Mouse (Mus musculus) monocyte, adult 5-6 weeks (primary cell): ENCODE results near the gene Emg1. TPM values are rescaled to one million over a fixed set of nuclear protein-coding genes. Genes with fewer than 3 reads are reported as not detected.

Source experiments
- ATAC-seq: fragments of 153-309, 156-312 bp; replicated peaks from 2 replicates; pipeline ENCODE4 v1.8.0; 2017; ENCODE audit warnings: mild to moderate bottlenecking; ENCODE audit not compliant: low TSS enrichment, insufficient number of reproducible peaks, severe bottlenecking, poor library complexity, low FRiP score
- total RNA-seq: library from RNA; stranded (forward); fragments of 200-1000, 200-491, 200-594 nt; gene quantifications from 3 replicates; pipeline ENCODE4 v1.2.3, GENCODE M21; 2017

Gene Emg1
- total RNA-seq, 1 experiment from 2014 or later: 82.8 TPM

DNA sequence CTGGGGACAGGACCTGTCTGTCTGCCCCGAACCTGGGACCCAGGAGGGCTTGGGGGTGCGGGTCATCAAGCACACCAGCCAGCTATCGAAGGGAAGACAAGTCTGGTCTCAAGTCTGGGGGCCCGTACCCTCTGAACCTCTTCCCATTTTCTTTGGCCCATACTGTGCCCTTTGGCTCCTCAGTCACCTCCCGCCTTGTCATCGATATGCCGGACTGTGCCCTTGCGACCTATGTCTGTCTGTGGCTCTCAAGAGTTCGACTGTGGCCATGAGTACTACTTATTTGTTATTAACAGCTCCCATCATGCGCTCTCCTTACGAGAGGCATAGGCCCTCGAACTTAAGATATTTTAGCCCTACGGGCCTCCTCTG, 48.6 kb downstream of the Emg1 start:
- ATAC-seq: no peak; the same call in 1 of the 2 replicates

DNA sequence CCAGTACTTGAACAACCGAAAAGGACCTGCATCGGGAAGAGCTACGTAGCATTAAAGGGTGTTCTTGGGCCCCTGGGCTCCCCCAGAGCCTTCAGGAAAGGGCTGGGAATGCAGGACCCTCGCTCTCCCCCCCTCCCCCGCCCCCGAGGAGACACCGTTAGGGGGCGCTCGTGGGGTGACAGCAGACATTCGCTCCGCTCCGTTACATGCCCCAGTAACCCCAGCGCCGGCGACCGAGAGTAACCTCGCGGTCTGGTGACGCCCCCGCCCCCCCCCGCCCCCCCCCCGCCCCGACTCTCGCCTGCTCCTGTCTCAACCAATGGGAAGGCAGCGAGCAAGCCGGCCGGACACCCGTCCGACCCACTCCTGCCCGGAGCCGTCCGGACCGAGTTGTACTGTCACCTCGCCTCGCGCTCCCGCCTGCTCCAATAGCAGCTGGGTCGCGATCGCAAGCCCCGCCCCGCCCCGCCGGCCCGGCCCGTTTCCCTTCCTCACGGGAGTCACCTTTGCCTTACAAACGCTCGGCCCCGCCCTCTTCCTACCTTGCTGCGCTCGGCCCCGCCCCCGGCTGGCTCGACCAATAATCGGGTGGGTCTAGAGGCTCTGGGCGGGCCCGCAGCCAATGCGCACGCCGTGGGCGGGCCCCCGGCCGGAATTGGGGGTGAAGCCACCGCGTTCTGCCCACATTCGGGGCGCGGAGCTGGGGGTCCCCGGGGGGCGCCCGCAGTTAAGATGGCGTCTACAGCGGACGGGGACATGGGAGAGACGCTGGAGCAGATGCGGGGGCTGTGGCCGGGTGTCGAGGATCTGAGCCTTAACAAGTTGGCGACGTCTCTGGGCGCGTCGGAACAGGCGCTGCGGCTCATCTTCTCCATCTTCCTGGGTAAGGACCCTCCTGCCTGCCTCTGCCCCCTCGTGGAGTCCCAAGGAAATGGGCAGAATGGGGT, 49.2 kb downstream of the Emg1 start, which contains the start of gene Lpcat3:
Gene Lpcat3 (plus strand): TSS at position 551 of the 947 bp plus-strand sequence.
- peak; percentile 91 for ATAC-seq

- no peak for ATAC-seq
Observed at GRCm38 (mm10) chr6:124661995-124662394, 50.0 kb downstream of the Emg1 start.

DNA sequence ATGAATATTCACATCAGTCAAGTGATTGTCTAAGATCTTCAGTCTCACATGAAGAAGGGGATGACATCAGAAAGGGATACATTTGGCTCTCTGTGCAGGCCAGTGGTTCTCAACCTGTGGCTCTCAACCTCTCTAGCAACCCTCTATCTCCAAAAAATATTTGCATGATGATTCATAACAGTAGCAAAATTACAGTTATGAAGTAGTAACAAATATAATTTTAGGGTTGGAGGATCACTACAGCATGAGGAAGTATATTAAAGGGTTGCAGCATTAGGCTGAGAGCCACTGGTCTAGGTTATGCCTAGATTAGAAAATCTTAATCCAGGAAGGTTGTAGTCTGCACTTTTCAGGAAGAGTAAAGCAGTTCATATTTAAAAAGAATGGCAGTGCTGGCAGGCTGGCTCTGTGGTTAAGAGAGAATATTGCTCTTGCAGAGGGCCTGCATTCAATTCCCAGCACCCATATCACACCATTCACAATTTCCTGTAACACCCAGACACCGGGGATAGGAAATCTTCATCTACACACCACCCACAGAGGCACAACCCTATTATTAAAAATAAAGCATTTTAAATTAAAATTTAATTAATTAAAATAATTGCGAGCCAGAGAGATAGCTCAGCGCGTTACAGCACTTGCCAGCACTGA, 50.7 kb downstream of the Emg1 start:
- ATAC-seq: no peak

GRCm38 (mm10) chr6:124658067-124658466, 53.9 kb downstream of the Emg1 start:
- no peak for ATAC-seq

DNA sequence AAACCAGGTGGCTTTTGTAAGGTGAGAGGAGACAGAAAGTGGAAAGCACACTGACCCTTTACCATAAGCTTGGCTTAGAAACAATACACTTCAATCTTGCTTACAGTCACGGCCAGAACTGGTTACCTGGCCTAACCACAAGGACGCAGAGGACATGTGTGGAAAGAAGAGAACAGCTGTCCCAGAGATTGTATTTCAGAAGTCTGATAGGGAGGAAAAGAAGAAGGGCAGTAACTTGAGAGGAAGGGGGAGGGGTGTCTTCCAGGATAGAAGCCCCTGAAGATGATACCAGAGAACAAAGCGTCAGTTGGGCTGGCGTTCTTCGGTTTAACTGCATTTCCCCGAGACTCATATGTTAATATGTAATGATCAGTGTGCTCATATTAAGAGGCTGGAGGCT, 56.1 kb downstream of the Emg1 start:
- ATAC-seq: no peak

Other genes with a start within 250 kb of the Emg1 start
- not detected in 3 replicates for gene Clstn3, start 247.4 kb downstream of the Emg1 start, total RNA-seq
- gene C1rl, start 219.1 kb downstream of the Emg1 start, total RNA-seq: 0.19 to 0.21 TPM (median 0.19 TPM) in 3 replicates
- 1.4 TPM in 1 of 3 replicates, not detected in the others for gene C1ra, start 199.8 kb downstream of the Emg1 start, total RNA-seq
- not detected in 3 replicates for gene C1s1, start 169.8 kb downstream of the Emg1 start, total RNA-seq
- gene C1rb, start 141.9 kb downstream of the Emg1 start, total RNA-seq: not detected in 3 replicates
- not detected in 3 replicates for gene C1s2, start 76.1 kb downstream of the Emg1 start, total RNA-seq
- gene Lpcat3, start 49.2 kb downstream of the Emg1 start, total RNA-seq: 18.6 to 29.6 TPM (median 20.8 TPM) in 3 replicates
- gene Phb2, start 158 bp upstream of the Emg1 start, total RNA-seq: 123 to 138 TPM (median 126 TPM) in 3 replicates
- 1,360 to 1,911 TPM (median 1,427 TPM) in 3 replicates for gene Ptpn6, start 26.5 kb upstream of the Emg1 start, total RNA-seq
- gene Grcc10, start 29.2 kb upstream of the Emg1 start, total RNA-seq: 150 to 174 TPM (median 165 TPM) in 3 replicates
- gene Gm45234, start 43.8 kb upstream of the Emg1 start, total RNA-seq: 0.19 to 0.43 TPM in 2 of 3 replicates, not detected in the other
- 1.5 to 6.2 TPM in 2 of 3 replicates, not detected in the other for gene Atn1, start 44.3 kb upstream of the Emg1 start, total RNA-seq
- gene Eno2, start 57.5 kb upstream of the Emg1 start, total RNA-seq: not detected in 3 replicates
- 2.2 TPM in 1 of 3 replicates, not detected in the others for gene Lrrc23, start 67.5 kb upstream of the Emg1 start, total RNA-seq
- gene Spsb2, start 96.5 kb upstream of the Emg1 start, total RNA-seq: 8.2 to 11.2 TPM (median 10.4 TPM) in 3 replicates
- gene Tpi1, start 102.1 kb upstream of the Emg1 start, total RNA-seq: 71.9 to 103 TPM (median 88.6 TPM) in 3 replicates
- gene Usp5, start 117.3 kb upstream of the Emg1 start, total RNA-seq: 34.6 to 45.5 TPM (median 35.5 TPM) in 3 replicates
- 0.32 to 5.8 TPM in 2 of 3 replicates, not detected in the other for gene Cdca3, start 117.4 kb upstream of the Emg1 start, total RNA-seq
- 0.19 TPM in 1 of 3 replicates, not detected in the others for gene Gnb3, start 128.1 kb upstream of the Emg1 start, total RNA-seq
- 0.39 TPM in 1 of 3 replicates, not detected in the others for gene P3h3, start 145.6 kb upstream of the Emg1 start, total RNA-seq
- 0.38 TPM in 1 of 3 replicates, not detected in the others for gene Gpr162, start 151.8 kb upstream of the Emg1 start, total RNA-seq
- 3.1 to 5.2 TPM (median 4.0 TPM) in 3 replicates for gene Cd4, start 176.0 kb upstream of the Emg1 start, total RNA-seq
- gene Lag3, start 199.5 kb upstream of the Emg1 start, total RNA-seq: 0.68 TPM in 1 of 3 replicates, not detected in the others
- gene Ptms, start 207.9 kb upstream of the Emg1 start, total RNA-seq: 89.3 to 145 TPM (median 115 TPM) in 3 replicates
- 46.8 to 65.2 TPM (median 56.4 TPM) in 3 replicates for gene Mlf2, start 219.2 kb upstream of the Emg1 start, total RNA-seq